Mouse (Mus musculus) CD8-positive naive resting alpha-beta T cell, adult 2 months (primary cell): ENCODE data around the gene Spopl.
"Not testable (repeated sequence)": the region's sequence is repeated elsewhere in the genome, so short reads cannot be mapped to it uniquely, and the experiment has no call there.

Source experiments
- DNase-seq, 2 experiments: peaks; one replicate each; pipeline ENCODE4 v3.0.0; 2022; ENCODE audit warnings: low read depth in 2 of 2, low spot score in 2 of 2

The Spopl gene

DNA sequence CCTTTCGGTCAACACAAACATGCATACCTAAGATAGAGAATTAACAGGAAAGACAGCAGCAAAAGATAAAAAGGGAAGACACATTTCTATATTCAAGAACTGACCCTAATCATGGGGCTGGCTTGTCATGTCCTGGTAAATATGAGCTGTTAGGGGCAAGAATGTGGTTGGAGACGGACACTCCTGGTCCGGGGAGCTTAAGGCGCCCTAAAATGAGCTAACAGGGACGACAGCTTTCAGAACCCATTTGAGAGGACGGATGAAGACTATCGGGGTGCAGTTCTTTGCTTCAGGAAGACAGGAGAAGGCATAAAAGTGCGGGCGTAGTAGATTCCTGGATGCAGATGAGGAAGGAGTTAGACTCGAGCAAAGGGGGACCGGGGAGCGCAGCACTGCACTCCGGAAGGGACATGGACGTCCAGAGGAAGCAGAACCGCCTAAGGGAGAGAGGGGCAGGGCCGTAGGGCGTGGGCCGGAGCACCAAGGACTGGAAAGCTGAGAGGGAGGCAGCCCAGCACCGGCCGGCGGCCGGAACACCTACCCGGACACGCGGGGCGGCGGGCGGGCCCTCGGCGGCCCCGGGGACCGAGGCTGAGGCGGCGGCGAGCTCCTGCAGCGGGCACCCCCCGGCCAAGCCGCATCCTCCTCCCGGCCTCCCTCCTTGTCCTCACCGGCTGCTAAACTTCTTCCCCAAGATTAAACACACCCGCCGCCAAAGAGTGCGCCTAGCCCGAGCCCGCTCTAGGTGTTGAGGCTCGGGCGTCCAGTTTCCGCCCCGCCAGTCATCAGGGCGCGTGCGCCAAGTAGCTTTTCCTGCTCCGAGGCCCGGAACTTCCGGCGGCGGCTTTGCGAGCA lies at the start of gene Spopl:
Gene Spopl, minus strand, starts transcription at position 805 of the 855 bp plus-strand sequence.
- peak; percentile 65 to 70 for DNase-seq

DNA sequence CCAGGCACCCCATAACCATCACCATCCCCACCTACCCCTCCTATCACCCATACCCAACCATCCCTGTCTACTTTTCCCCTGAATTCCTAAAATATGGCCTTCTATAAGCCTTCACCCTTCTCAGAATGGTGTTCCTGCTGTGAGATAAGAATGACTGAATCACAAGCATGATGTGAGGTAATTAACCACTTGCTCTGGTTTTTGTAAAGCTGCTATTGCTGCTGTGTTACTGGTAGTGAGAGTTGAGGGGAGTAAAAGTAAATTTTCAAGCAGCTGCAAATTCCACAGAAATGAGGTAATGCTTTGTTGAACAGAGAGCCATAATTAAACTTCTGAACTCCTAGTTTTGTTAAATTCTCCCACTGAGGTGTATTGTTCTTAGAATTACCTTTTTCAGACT lies 48.2 kb upstream of the Spopl start:
- DNase-seq: no peak

DNA sequence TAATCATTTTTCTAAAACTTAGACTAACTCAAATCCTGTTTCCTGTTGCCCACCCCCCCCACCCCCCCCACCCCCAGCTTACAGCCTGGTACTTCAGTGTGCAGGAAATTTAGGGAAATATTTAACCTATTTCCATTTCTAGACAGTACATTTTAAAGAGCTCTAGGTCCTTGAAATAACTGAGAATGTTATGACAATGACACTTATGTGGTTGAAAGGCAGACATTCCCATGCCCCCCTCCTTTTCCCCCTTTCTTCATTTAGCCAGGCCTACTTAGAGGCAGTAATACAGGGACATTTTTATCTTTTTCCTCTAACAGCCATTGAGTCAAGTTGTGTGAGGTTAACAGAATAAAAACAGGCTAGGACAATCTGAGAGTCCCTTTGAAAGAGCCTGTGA lies 46.1 kb upstream of the Spopl start:
- no peak for DNase-seq

DNA sequence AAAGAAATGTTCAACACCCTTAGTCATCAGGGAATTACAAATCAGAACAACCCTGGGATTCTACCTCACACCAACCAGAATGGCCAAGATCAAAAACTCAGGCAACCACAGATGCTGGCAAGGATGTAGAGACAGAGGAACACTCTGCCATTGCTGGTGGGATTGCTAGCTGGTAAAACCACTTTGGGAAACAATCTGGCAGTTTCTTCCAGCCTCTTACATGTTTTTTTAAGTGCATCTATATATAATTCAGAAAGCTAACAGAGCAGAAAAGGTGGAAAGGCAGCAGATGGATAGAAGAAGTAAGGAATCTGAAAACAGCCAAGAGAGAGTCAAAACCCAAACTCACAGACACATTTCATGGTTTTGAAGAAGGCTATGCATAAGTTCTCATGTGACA lies 33.5 kb upstream of the Spopl start:
- DNase-seq: no peak

DNA sequence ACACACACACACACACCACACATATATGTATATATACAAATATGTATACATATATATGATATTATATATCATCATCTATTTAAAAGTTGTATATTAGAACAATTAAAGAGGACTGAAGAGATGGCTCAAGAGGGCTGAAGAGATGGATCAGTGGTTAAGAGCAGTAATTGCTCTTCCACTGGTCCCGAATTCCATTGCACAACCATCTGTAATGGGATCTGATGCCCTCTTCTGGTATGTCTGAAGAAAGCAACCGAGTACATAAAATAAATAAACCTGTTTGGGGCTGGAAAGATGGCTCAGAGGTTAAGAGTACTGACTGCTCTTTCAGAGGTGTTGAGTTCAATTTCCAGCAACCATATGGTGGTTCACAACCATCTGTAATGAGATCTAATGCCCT lies 16.9 kb upstream of the Spopl start:
- DNase-seq: no peak

DNA sequence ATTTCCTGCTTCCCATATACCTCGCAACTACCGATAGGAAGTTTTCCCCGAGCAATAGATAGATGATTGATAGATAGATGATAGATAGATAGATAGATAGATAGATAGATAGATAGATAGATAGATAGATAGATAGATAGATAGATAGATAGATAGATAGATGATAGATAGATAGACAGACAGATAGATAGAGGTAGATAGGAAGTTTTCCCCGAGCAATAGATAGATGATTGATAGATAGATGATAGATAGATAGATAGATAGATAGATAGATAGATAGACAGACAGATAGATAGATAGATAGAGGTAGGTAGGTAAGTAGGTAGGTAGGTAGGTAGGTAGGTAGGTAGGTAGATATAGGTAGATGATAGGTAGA lies 239 bp upstream of the Spopl start:
- DNase-seq: not testable (repeated sequence)

DNA sequence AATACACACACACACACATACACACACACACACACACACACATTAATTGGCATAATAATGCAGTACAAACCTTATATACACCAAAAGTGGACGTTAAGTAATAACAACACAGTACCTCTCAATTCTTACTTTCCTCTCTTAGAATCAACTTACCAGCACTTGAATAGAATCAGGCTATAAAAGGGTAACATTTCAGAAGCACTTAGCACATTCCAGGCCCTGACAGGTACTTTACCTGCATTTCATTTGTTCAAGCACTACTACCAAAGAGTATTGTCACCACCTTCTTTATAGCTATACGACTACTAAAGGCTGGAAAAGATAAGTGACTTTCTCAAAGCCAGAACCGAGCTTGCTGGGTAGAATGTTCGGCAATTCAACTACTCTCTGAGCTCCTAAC lies 1.3 kb downstream of the Spopl start:
- no peak for DNase-seq

DNA sequence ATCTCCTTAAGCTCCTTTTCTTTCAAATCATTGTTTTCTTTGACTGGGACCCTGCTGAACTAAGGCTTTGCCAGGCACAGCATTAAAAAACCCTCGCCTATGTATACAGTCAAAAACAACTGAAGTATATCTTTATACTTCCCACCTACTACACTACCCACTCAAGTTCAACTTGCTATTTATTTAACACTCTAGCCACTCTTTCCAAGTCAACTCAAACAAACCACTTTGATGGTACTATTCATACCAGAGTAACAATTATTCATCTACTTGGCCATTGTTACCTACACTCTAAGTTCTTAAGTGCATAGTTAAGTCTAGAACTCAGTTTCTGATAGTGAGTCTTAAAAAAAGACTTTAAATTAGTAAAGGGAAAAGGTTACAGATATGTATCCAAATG lies 3.1 kb downstream of the Spopl start:
- no peak for DNase-seq

DNA sequence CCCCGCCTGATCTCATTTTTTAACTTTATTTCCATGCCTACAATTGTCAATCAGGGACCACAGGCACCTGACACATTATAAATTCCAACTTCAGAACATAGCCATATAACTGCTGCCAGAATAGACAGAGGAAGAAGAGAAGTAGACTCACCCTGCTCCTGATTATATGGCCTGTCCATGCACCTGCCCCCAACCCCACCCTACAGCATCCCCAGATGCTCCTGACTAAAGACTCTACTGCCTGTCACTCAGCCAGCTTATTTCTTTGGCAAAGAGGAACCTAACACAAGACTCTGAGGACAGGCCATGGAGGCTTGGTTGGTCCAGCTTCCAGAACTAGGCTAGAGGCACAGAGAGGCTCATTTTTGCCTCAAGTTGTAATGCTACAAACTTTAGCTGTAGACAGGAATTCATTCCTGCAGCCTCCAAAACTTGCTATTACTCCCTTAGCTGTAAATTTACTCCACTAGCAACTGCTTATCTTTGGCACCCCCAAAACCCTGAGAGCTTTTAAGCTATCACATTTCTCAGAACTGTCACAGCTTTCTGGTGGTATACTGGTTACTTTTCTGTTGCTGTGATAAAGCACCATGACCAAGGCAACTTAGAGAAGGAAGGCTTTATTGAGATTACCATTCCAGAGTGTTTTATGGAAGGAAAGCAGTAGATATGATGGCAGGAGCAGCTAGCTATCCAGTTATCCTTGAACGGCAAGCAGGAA lies 6.7 kb downstream of the Spopl start:
- DNase-seq: no peak

DNA sequence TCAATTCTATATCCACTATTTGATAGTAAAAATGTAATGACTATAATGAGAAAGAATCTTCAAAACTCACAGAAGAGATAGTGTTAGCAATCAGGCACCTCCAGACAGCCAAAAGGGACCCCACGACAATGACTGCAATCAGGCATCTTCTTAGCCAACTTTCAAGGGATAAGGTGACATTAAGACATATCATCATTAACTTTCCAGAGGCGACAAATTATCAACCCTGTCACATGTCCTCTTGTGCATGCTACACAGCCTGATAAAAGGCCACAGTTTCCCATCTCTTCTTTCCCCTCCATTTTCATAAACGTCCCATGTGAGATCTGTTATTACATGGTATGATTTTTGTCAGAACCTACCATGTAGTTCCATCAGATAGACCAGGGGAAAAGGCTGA lies 9.0 kb downstream of the Spopl start:
- DNase-seq: no peak

DNA sequence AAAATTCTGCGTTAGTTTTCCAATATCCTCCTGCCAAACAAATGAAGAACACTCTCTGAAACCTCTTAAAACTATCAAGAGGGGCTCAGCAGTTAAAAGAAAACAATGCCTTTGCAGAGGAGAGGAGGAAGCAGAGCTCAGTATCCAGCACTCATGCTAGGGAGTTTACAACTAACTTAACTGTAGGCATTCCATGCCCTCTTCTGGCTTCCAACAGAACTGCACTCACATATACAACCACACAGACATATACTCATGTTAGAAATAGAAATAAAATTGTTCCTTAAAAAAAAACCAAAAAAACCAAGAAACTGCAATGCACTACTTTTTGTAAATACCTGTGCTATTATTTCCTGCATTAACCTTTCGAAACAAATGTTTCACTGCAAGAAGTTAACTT lies 12.7 kb downstream of the Spopl start:
- no peak for DNase-seq

DNA sequence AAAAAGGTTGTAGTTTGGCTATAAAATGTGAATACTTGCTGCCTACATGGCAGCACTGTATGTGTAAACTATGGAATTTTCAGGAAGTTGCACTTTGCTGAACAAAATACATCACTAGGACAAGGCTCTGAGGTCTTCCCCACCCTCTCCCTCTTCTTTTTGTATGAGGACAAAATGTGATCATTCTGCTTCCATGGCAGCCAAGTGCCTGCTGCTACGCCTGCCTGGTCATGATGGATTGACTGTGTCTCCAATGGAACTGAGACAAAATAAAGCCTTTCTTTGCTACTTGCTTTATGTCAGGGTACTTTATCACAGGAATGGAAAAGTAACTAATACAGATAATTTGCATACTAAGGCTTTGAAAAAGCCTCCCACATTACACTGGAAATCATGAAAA lies 20.7 kb downstream of the Spopl start:
- no peak for DNase-seq

DNA sequence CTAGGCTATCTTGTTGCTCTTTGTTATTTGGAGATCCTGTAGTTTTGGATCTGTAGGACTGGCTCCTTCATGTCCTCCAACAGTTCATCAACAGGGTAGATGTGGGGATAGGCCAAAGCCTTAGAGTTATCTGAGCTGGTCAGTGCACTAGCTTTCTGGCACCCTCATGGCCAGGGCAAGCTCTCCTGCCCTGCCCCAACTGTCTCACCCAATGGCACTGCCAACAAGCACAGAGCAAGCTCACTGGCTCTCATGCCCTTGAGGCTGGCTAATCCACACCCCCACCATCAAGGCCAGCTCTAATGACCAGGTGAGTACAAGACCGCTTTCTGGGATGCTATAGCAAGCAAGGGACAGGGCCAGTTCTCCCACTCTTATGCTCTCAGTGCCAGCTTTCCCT lies 24.7 kb downstream of the Spopl start:
- DNase-seq: no peak

DNA sequence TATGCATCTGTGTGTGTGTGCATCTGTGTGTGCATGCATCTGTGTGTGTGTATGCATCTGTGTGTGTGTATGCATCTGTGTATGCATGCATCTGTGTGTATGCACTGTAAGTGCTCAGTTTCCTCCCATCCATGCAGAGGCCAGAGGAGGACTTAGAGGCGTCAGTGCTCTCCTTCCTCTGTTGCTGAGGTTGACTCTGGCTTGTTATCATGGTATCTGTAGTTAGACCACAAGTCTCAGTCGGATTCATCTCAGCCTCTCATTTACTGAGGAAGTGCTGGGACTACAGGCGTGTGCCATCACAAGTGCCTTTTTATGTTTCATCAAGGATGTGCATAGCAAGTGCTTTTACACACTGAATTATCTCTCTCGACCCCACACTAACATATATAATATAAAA lies 31.9 kb downstream of the Spopl start:
- no peak for DNase-seq

DNA sequence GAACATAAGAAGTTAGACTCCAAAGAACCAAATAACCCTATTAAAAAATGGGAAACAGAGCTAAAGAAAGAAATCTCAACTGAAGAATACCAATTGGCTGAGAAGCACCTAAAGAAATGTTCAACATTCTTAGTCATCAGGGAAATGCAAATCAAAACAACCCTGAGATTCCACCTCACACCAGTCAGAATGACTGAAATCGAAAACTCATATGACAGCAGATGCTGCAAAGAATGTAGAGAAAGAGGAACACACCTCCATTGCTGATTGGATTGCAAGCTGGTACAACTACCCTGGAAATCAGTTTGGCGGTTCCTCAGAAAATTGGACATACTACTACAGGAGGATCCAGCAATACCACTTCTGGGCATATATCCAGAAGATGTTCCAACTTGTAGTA lies 44.2 kb downstream of the Spopl start:
- DNase-seq: not testable (repeated sequence)

DNA sequence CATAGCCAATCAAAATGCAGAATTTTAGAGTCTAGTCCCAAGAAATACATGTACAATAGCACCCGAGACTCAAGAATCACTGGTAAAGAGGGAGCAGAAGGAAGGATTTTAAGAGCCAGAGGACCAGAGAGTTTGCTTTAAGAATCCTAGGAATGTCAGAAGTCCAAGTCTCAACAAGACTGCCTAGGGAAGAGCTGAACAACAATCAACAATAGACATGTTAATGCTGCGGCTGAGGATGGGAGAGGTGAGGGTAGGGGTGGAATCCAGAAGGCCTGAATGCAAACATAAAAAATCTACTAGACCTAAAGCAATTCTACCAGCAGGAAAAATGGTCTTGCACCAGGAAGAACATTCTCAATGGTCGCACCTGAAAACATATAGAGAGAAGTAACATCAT lies 66.8 kb downstream of the Spopl start:
- no peak for DNase-seq

DNA sequence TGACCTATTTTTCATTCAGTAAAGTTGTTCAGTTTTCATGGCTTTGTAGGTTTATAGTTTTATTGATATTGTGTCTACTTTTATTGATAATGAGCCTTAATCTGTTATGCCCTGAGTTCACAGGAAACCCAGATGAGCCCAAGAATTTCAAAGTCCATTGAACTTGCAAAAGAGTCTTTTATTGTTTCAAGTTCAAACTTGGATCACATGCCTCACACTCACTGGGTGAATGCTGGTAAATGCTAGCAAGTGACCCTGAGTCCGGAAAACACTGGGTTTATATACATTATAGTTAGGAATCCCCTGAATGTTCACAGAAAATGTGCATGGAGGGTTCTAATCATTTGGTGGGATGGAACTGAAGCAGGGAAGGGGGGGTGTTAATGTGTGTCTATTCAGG lies 90.2 kb downstream of the Spopl start:
- no peak for DNase-seq

DNA sequence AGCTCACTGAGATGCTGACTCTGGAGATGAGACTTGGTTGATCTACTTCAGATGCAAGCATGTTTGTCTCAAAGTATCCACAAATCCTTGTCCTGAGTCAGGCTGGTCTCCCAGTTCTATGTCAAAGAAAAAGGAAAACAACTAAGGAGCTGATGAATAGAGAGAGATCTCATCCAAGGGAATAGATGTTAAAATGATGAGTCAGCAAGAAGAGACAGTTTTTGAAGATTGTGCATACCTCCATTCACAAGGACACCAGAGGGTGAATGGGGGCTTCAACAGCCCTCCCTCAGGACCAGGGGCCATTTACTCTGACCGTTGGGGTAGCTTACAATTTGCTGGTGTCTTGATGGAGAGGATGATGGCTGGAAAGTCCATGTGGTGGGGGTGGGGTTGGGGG lies 104.4 kb downstream of the Spopl start:
- no peak for DNase-seq

DNA sequence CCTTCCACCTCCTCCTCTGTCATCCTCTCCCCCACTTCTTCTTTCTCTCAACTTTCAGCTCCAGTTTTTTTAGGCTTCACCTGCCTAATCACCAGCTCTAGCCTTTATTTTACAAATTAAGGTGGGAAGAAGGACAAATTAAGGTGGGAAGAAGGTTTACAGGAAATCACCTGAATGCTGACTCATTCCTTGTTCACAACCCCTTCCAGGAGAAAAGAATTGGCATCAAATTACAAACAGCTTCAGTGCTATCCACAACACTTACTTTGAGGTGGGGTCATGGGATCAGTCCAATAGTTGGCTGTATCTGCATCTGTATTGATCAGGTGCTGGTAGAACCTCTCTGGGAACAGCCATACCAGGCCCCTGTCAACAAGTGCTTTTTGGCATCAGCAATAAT lies 114.5 kb downstream of the Spopl start:
- no peak for DNase-seq
